Mouse (Mus musculus): ENCODE results near the gene Tmem56. TPM values are rescaled to one million over a fixed set of nuclear protein-coding genes. Genes with fewer than 3 reads are reported as not detected.

The Tmem56 gene
- polyA plus RNA-seq, 1 experiment from 2014 or later: 0.98 TPM

GRCm38 (mm10) chr3:121291560-121292258 is 8.8 kb upstream of the Tmem56 start, which contains the start of gene Alg14:
Gene Alg14 (plus strand): TSS chr3:121291773.
- Histone ChIP-seq H3K36me3 (ENCODE audit: control insufficient read depth, insufficient read depth, low read length) (no peaks in the 10 kb centered on the region), H3K4me2 (replicated peaks; ENCODE audit: low read depth, low read length) (peak within 1 kb of the TSS; percentile 54), H3K27me3 (ENCODE audit: control insufficient read depth, insufficient read depth, low read length) (no peaks in the 10 kb centered on the region), H3K4me1 (ENCODE audit: control insufficient read depth, insufficient read depth, low read length) (no peaks in the 10 kb centered on the region), H3K9ac (replicated peaks; ENCODE audit: low read depth, low read length) (peak within 1 kb of the TSS; percentile 37), H3K27ac (ENCODE audit: low read length) (peak within 1 kb of the TSS; percentile 91), H3K9me3 (ENCODE audit: control insufficient read depth, low read depth, low read length) (no peaks in the 10 kb centered on the region), H3K4me3 (ENCODE audit: low read depth, low read length) (peak within 1 kb of the TSS; percentile 38)
- peak; percentile 96 for ATAC-seq (ENCODE audit: insufficient number of reproducible peaks, insufficient read depth, low FRiP score, low read depth)
- under 1% methylated on average over 42 of the region's 42 CpGs for WGBS

- Histone ChIP-seq H3K4me3 (ENCODE audit: low read depth, low read length) (peak overlapping the region; percentile 38), H3K27ac (ENCODE audit: low read length) (peak overlapping the region; percentile 91), H3K27me3 (ENCODE audit: control insufficient read depth, insufficient read depth, low read length) (no peaks in the 10 kb centered on the region), H3K9ac (replicated peaks; ENCODE audit: low read depth, low read length) (peak overlapping the region; percentile 37), H3K4me1 (ENCODE audit: control insufficient read depth, insufficient read depth, low read length) (no peaks in the 10 kb centered on the region), H3K4me2 (replicated peaks; ENCODE audit: low read depth, low read length) (peak overlapping the region; percentile 48), H3K9me3 (ENCODE audit: control insufficient read depth, low read depth, low read length) (no peaks in the 10 kb centered on the region), H3K36me3 (ENCODE audit: control insufficient read depth, insufficient read depth, low read length) (no peaks in the 10 kb centered on the region)
- 2% methylated on average over 7 of the region's 7 CpGs for WGBS
- ATAC-seq (ENCODE audit: insufficient number of reproducible peaks, insufficient read depth, low FRiP score, low read depth): no peak
Measured at GRCm38 (mm10) chr3:121291225-121291559, 8.3 kb upstream of the Tmem56 start.

GRCm38 (mm10) chr3:121290681-121291080 is 7.8 kb upstream of the Tmem56 start:
- ATAC-seq (ENCODE audit: insufficient number of reproducible peaks, insufficient read depth, low FRiP score, low read depth): no peak
- no peaks in the 10 kb centered on the region for H3K9me3 ChIP-seq (ENCODE audit: control insufficient read depth, low read depth, low read length)
- H3K4me2 ChIP-seq (replicated peaks; ENCODE audit: low read depth, low read length): peak overlapping the region; percentile 48
- peak overlapping the region; percentile 91; the same call in 1 of the 2 replicates for H3K27ac ChIP-seq (ENCODE audit: low read length)
- WGBS: 68% methylated on average over 8 of the region's 8 CpGs
- no peak overlapping the region for H3K9ac ChIP-seq (replicated peaks; ENCODE audit: low read depth, low read length)
- no peaks in the 10 kb centered on the region for H3K36me3 ChIP-seq (ENCODE audit: control insufficient read depth, insufficient read depth, low read length)
- peak overlapping the region; percentile 38 for H3K4me3 ChIP-seq (ENCODE audit: low read depth, low read length)
- no peaks in the 10 kb centered on the region for H3K27me3 ChIP-seq (ENCODE audit: control insufficient read depth, insufficient read depth, low read length)
- H3K4me1 ChIP-seq (ENCODE audit: control insufficient read depth, insufficient read depth, low read length): no peaks in the 10 kb centered on the region

GRCm38 (mm10) chr3:121287151-121287550 is 4.3 kb upstream of the Tmem56 start:
- Histone ChIP-seq H3K4me2 (replicated peaks; ENCODE audit: low read depth, low read length) (no peak overlapping the region), H3K27ac (ENCODE audit: low read length) (no peak overlapping the region), H3K36me3 (ENCODE audit: control insufficient read depth, insufficient read depth, low read length) (no peaks in the 10 kb centered on the region), H3K9ac (replicated peaks; ENCODE audit: low read depth, low read length) (no peak overlapping the region), H3K9me3 (ENCODE audit: control insufficient read depth, low read depth, low read length) (no peaks in the 10 kb centered on the region), H3K27me3 (ENCODE audit: control insufficient read depth, insufficient read depth, low read length) (no peaks in the 10 kb centered on the region), H3K4me3 (ENCODE audit: low read depth, low read length) (no peak overlapping the region), H3K4me1 (ENCODE audit: control insufficient read depth, insufficient read depth, low read length) (no peaks in the 10 kb centered on the region)
- ATAC-seq (ENCODE audit: insufficient number of reproducible peaks, insufficient read depth, low FRiP score, low read depth): no peak
- 92% methylated on average over 2 of the region's 2 CpGs for WGBS

- no peaks in the 10 kb centered on the region for H3K27me3 ChIP-seq (ENCODE audit: control insufficient read depth, insufficient read depth, low read length)
- H3K4me1 ChIP-seq (ENCODE audit: control insufficient read depth, insufficient read depth, low read length): no peaks in the 10 kb centered on the region
- no peaks in the 10 kb centered on the region for H3K36me3 ChIP-seq (ENCODE audit: control insufficient read depth, insufficient read depth, low read length)
- WGBS: 88% methylated on average over 6 of the region's 6 CpGs
- no peak overlapping the region for H3K4me3 ChIP-seq (ENCODE audit: low read depth, low read length)
- H3K9ac ChIP-seq (replicated peaks; ENCODE audit: low read depth, low read length): no peak overlapping the region
- H3K9me3 ChIP-seq (ENCODE audit: control insufficient read depth, low read depth, low read length): no peaks in the 10 kb centered on the region
- no peak overlapping the region for H3K27ac ChIP-seq (ENCODE audit: low read length)
- ATAC-seq (ENCODE audit: insufficient number of reproducible peaks, insufficient read depth, low FRiP score, low read depth): no peak
- H3K4me2 ChIP-seq (replicated peaks; ENCODE audit: low read depth, low read length): no peak overlapping the region
Measured at GRCm38 (mm10) chr3:121285219-121285618, 2.3 kb upstream of the Tmem56 start.

- no peaks in the 10 kb centered on the region for H3K36me3 ChIP-seq (ENCODE audit: control insufficient read depth, insufficient read depth, low read length)
- H3K4me2 ChIP-seq (replicated peaks; ENCODE audit: low read depth, low read length): no peak overlapping the region
- no peaks in the 10 kb centered on the region for H3K4me1 ChIP-seq (ENCODE audit: control insufficient read depth, insufficient read depth, low read length)
- no peak overlapping the region for H3K27ac ChIP-seq (ENCODE audit: low read length)
- 89% methylated on average over 14 of the region's 14 CpGs for WGBS
- H3K9ac ChIP-seq (replicated peaks; ENCODE audit: low read depth, low read length): no peak overlapping the region
- no peak for ATAC-seq (ENCODE audit: insufficient number of reproducible peaks, insufficient read depth, low FRiP score, low read depth)
- no peaks in the 10 kb centered on the region for H3K27me3 ChIP-seq (ENCODE audit: control insufficient read depth, insufficient read depth, low read length)
- H3K4me3 ChIP-seq (ENCODE audit: low read depth, low read length): no peak overlapping the region
- no peaks in the 10 kb centered on the region for H3K9me3 ChIP-seq (ENCODE audit: control insufficient read depth, low read depth, low read length)
Measured at GRCm38 (mm10) chr3:121279679-121280078, 3.2 kb downstream of the Tmem56 start.

GRCm38 (mm10) chr3:121277557-121277956 is 5.3 kb downstream of the Tmem56 start:
- ATAC-seq (ENCODE audit: insufficient number of reproducible peaks, insufficient read depth, low FRiP score, low read depth): no peak
- H3K4me2 ChIP-seq (replicated peaks; ENCODE audit: low read depth, low read length): no peak overlapping the region
- H3K4me3 ChIP-seq (ENCODE audit: low read depth, low read length): no peak overlapping the region
- H3K4me1 ChIP-seq (ENCODE audit: control insufficient read depth, insufficient read depth, low read length): no peaks in the 10 kb centered on the region
- no peak overlapping the region for H3K27ac ChIP-seq (ENCODE audit: low read length)
- no peaks in the 10 kb centered on the region for H3K27me3 ChIP-seq (ENCODE audit: control insufficient read depth, insufficient read depth, low read length)
- H3K36me3 ChIP-seq (ENCODE audit: control insufficient read depth, insufficient read depth, low read length): no peaks in the 10 kb centered on the region
- 92% methylated on average over 4 of the region's 4 CpGs for WGBS
- no peak overlapping the region for H3K9ac ChIP-seq (replicated peaks; ENCODE audit: low read depth, low read length)
- H3K9me3 ChIP-seq (ENCODE audit: control insufficient read depth, low read depth, low read length): no peaks in the 10 kb centered on the region

GRCm38 (mm10) chr3:121277009-121277408 is 5.9 kb downstream of the Tmem56 start:
- no peaks in the 10 kb centered on the region for H3K27me3 ChIP-seq (ENCODE audit: control insufficient read depth, insufficient read depth, low read length)
- no peak overlapping the region for H3K4me3 ChIP-seq (ENCODE audit: low read depth, low read length)
- ATAC-seq (ENCODE audit: insufficient number of reproducible peaks, insufficient read depth, low FRiP score, low read depth): no peak
- H3K4me2 ChIP-seq (replicated peaks; ENCODE audit: low read depth, low read length): no peak overlapping the region
- 67% methylated on average over 4 of the region's 4 CpGs for WGBS
- H3K9ac ChIP-seq (replicated peaks; ENCODE audit: low read depth, low read length): no peak overlapping the region
- no peak overlapping the region for H3K27ac ChIP-seq (ENCODE audit: low read length)
- H3K4me1 ChIP-seq (ENCODE audit: control insufficient read depth, insufficient read depth, low read length): no peaks in the 10 kb centered on the region
- H3K36me3 ChIP-seq (ENCODE audit: control insufficient read depth, insufficient read depth, low read length): no peaks in the 10 kb centered on the region
- H3K9me3 ChIP-seq (ENCODE audit: control insufficient read depth, low read depth, low read length): no peaks in the 10 kb centered on the region

- Histone ChIP-seq H3K9ac (replicated peaks; ENCODE audit: low read depth, low read length) (no peak overlapping the region), H3K4me3 (ENCODE audit: low read depth, low read length) (no peak overlapping the region), H3K36me3 (ENCODE audit: control insufficient read depth, insufficient read depth, low read length) (no peaks in the 10 kb centered on the region), H3K27ac (ENCODE audit: low read length) (no peak overlapping the region), H3K4me2 (replicated peaks; ENCODE audit: low read depth, low read length) (no peak overlapping the region), H3K9me3 (ENCODE audit: control insufficient read depth, low read depth, low read length) (no peaks in the 10 kb centered on the region), H3K4me1 (ENCODE audit: control insufficient read depth, insufficient read depth, low read length) (no peaks in the 10 kb centered on the region), H3K27me3 (ENCODE audit: control insufficient read depth, insufficient read depth, low read length) (no peaks in the 10 kb centered on the region)
- 94% methylated on average over 2 of the region's 2 CpGs for WGBS
- ATAC-seq (ENCODE audit: insufficient number of reproducible peaks, insufficient read depth, low FRiP score, low read depth): no peak
Measured at GRCm38 (mm10) chr3:121274010-121274409, 8.9 kb downstream of the Tmem56 start.
